Mouse (Mus musculus) left cerebral cortex, adult 2 months (tissue): ENCODE results near the gene Mpig6b. TPM values are rescaled to one million over a fixed set of nuclear protein-coding genes. Genes with fewer than 3 reads are reported as not detected.

ENCODE experiments used
- DNase-seq, 2 experiments: peaks; one replicate each; pipeline ENCODE4 v3.0.0; 2021 to 2022; ENCODE audit warnings: low spot score in 2 of 2, mixed read lengths in 1 of 2; ENCODE audit errors: extremely low spot score in 1 of 2
- H3K27ac ChIP-seq: fragments of 200-600 bp; 2 replicates; pipeline ENCODE4 v1.8.1; 2022
- H3K4me3 ChIP-seq: fragments of 200-600 bp; 2 replicates; pipeline ENCODE4 v1.8.1; 2022
- CTCF ChIP-seq: fragments of 200-600 bp; IDR thresholded peaks from 2 replicates; pipeline ENCODE4 v1.8.1; 2022; ENCODE audit warnings: antibody characterized with exemption, mild to moderate bottlenecking, moderate library complexity
- intact Hi-C: fragments of 180-260 bp; cut with DNase I; formaldehyde crosslinking; loops from one replicate; pipeline ENCODE4 v1.15.1; 2025
- total RNA-seq, 2 experiments: library from RNA; stranded (reverse); gene quantifications; 2 replicates each; pipeline ENCODE4 v1.2.3; 2021

The Mpig6b gene
- total RNA-seq, 2 experiments from 2014 or later = not detected

- no peak for DNase-seq
- no peak overlapping the region for H3K4me3 ChIP-seq
- intact Hi-C loops = no loop called here
- no peak overlapping the region for H3K27ac ChIP-seq
- TF ChIP-seq CTCF = no peak
Observed at GRCm38 (mm10) chr17:35083929-35084497, 18.0 kb upstream of the Mpig6b start.

GRCm38 (mm10) chr17:35082841-35083576 lies 17.0 kb upstream of the Mpig6b start:
- Histone ChIP-seq H3K27ac (no peak overlapping the region), H3K4me3 (no peak overlapping the region)
- intact Hi-C loops = no loop called here
- no peak for TF ChIP-seq CTCF
- no peak for DNase-seq

- intact Hi-C loops = no loop called here
- DNase-seq = no peak
- Histone ChIP-seq H3K27ac (0 out of 2 replicates have a peak overlapping the region, but pooled peaks have one; percentile 19), H3K4me3 (no peak overlapping the region)
- TF ChIP-seq CTCF = no peak
Observed at GRCm38 (mm10) chr17:35080710-35081109, 14.7 kb upstream of the Mpig6b start.

GRCm38 (mm10) chr17:35080248-35080647 lies 14.3 kb upstream of the Mpig6b start:
- no peak for DNase-seq
- Histone ChIP-seq H3K27ac (no peak overlapping the region), H3K4me3 (no peak overlapping the region)
- intact Hi-C loops = no loop called here
- TF ChIP-seq CTCF = no peak

- no peak for TF ChIP-seq CTCF
Observed at GRCm38 (mm10) chr17:35079778-35080177, 13.8 kb upstream of the Mpig6b start.

GRCm38 (mm10) chr17:35077786-35078233 lies 11.8 kb upstream of the Mpig6b start, which contains the start of gene Ly6g6d:
Gene Ly6g6d, minus strand, starts transcription at chr17:35078065.
- Histone ChIP-seq H3K4me3 (peak within 1 kb of the TSS; percentile 22), H3K27ac (peak within 1 kb of the TSS; percentile 11; the same call in 1 of the 2 replicates)
- no peak for DNase-seq
- intact Hi-C loops = no loop called here
- peak; percentile 45 for TF ChIP-seq CTCF

More at GRCm38 (mm10) chr17:35079778-35080177, 13.8 kb upstream of the Mpig6b start:
- intact Hi-C loops = no loop called here
- no peak for DNase-seq
- H3K4me3 ChIP-seq = no peak overlapping the region
- H3K27ac ChIP-seq = no peak overlapping the region

GRCm38 (mm10) chr17:35077285-35077684 lies 11.3 kb upstream of the Mpig6b start:
- no peak for TF ChIP-seq CTCF
- Histone ChIP-seq H3K27ac (no peak overlapping the region; the same call in 1 of the 2 replicates), H3K4me3 (peak overlapping the region; percentile 22)
- intact Hi-C loops = no loop called here
- no peak for DNase-seq

- peak within 1 kb of the TSS; percentile 11; the same call in 1 of the 2 replicates for H3K27ac ChIP-seq
- peak within 1 kb of the TSS; percentile 22 for H3K4me3 ChIP-seq
- intact Hi-C loops = no loop called here
- no peak for DNase-seq
- no peak for TF ChIP-seq CTCF
Observed at GRCm38 (mm10) chr17:35076507-35077176, 10.7 kb upstream of the Mpig6b start, which contains the start of gene Ly6g6e. Gene Ly6g6e, plus strand, starts transcription at chr17:35076902.

- no peak overlapping the region for H3K27ac ChIP-seq
- no peak overlapping the region for H3K4me3 ChIP-seq
- intact Hi-C loops = no loop called here
- no peak for DNase-seq
- no peak for TF ChIP-seq CTCF
Observed at GRCm38 (mm10) chr17:35074097-35074496, 8.1 kb upstream of the Mpig6b start.

GRCm38 (mm10) chr17:35071454-35071853 lies 5.5 kb upstream of the Mpig6b start:
- no peak for DNase-seq
- no peak for TF ChIP-seq CTCF
- Histone ChIP-seq H3K4me3 (no peak overlapping the region), H3K27ac (no peak overlapping the region)
- intact Hi-C loops = no loop called here

- intact Hi-C loops = no loop called here
- TF ChIP-seq CTCF = no peak; the same call in 1 of the 2 replicates
- Histone ChIP-seq H3K4me3 (no peak overlapping the region), H3K27ac (no peak overlapping the region)
- no peak for DNase-seq
Observed at GRCm38 (mm10) chr17:35070556-35071229, 4.7 kb upstream of the Mpig6b start.
